Mouse (Mus musculus): ENCODE measurements around the gene Slc22a5. TPM values are rescaled to one million over a fixed set of nuclear protein-coding genes. Genes with fewer than 3 reads are reported as not detected.

Slc22a5 gene
- polyA plus RNA-seq, 1 experiment from 2014 or later = 40.5 TPM

- Histone ChIP-seq H3K27ac (ENCODE audit: low read depth, low read length) (no peak overlapping the region), H3K27me3 (replicated peaks; ENCODE audit: control insufficient read depth, insufficient read depth, low read length) (no peaks in the 10 kb centered on the region), H3K9me3 (ENCODE audit: control insufficient read depth) (no peaks in the 10 kb centered on the region), H3K36me3 (ENCODE audit: control insufficient read depth, insufficient read depth) (no peaks in the 10 kb centered on the region), H3K4me2 (replicated peaks; ENCODE audit: low read depth) (no peak overlapping the region), H3K9ac (ENCODE audit: low read depth, low read length) (no peak overlapping the region), H3K4me3 (ENCODE audit: low read depth, low read length) (no peak overlapping the region), H3K4me1 (replicated peaks; ENCODE audit: control insufficient read depth, insufficient read depth, low read length) (peaks cover 10% of the 10 kb centered on the region; the same call in 1 of the 2 replicates)
- no peak for ATAC-seq
- WGBS = 84% methylated on average over 5 of the region's 5 CpGs
- TF ChIP-seq CTCF (IDR thresholded peaks at IDR 0.05; ENCODE audit: low read depth) = no peak
Observed at GRCm38 (mm10) chr11:53837731-53838130, 53.7 kb downstream of the Slc22a5 start.

GRCm38 (mm10) chr11:53835379-53836010, 56.0 kb downstream of the Slc22a5 start:
- Histone ChIP-seq H3K4me2 (replicated peaks; ENCODE audit: low read depth) (no peak overlapping the region), H3K27me3 (replicated peaks; ENCODE audit: control insufficient read depth, insufficient read depth, low read length) (no peaks in the 10 kb centered on the region), H3K4me1 (replicated peaks; ENCODE audit: control insufficient read depth, insufficient read depth, low read length) (no peaks in the 10 kb centered on the region; the same call in 1 of the 2 replicates), H3K4me3 (ENCODE audit: low read depth, low read length) (no peak overlapping the region), H3K9ac (ENCODE audit: low read depth, low read length) (no peak overlapping the region), H3K36me3 (ENCODE audit: control insufficient read depth, insufficient read depth) (no peaks in the 10 kb centered on the region), H3K9me3 (ENCODE audit: control insufficient read depth) (no peaks in the 10 kb centered on the region), H3K27ac (ENCODE audit: low read depth, low read length) (no peak overlapping the region)
- no peak for TF ChIP-seq CTCF (IDR thresholded peaks at IDR 0.05; ENCODE audit: low read depth)
- 63% methylated on average over 4 of the region's 4 CpGs for WGBS
- ATAC-seq = no peak

GRCm38 (mm10) chr11:53825409-53825808, 66.1 kb downstream of the Slc22a5 start:
- TF ChIP-seq CTCF (IDR thresholded peaks at IDR 0.05; ENCODE audit: low read depth) = no peak
- WGBS = 77% methylated on average over 4 of the region's 4 CpGs
- no peak for ATAC-seq

GRCm38 (mm10) chr11:53821945-53822338, 69.5 kb downstream of the Slc22a5 start:
- H3K27me3 ChIP-seq (replicated peaks; ENCODE audit: control insufficient read depth, insufficient read depth, low read length) = no peaks in the 10 kb centered on the region
- no peaks in the 10 kb centered on the region for H3K9me3 ChIP-seq (ENCODE audit: control insufficient read depth)
- no peak overlapping the region for H3K9ac ChIP-seq (ENCODE audit: low read depth, low read length)
- WGBS = 69% methylated on average over 3 of the region's 3 CpGs
- TF ChIP-seq CTCF (IDR thresholded peaks at IDR 0.05; ENCODE audit: low read depth) = no peak
- H3K4me1 ChIP-seq (replicated peaks; ENCODE audit: control insufficient read depth, insufficient read depth, low read length) = 0 out of 2 replicates have a peak, but pooled peaks cover 7% of the 10 kb centered on the region
- no peak overlapping the region for H3K4me3 ChIP-seq (ENCODE audit: low read depth, low read length)
- H3K36me3 ChIP-seq (ENCODE audit: control insufficient read depth, insufficient read depth) = no peaks in the 10 kb centered on the region
- no peak for ATAC-seq
- no peak overlapping the region for H3K27ac ChIP-seq (ENCODE audit: low read depth, low read length)
- no peak overlapping the region for H3K4me2 ChIP-seq (replicated peaks; ENCODE audit: low read depth)

More at GRCm38 (mm10) chr11:53825409-53825808, 66.1 kb downstream of the Slc22a5 start:
- Histone ChIP-seq H3K4me2 (replicated peaks; ENCODE audit: low read depth) (no peak overlapping the region), H3K36me3 (ENCODE audit: control insufficient read depth, insufficient read depth) (no peaks in the 10 kb centered on the region), H3K27me3 (replicated peaks; ENCODE audit: control insufficient read depth, insufficient read depth, low read length) (no peaks in the 10 kb centered on the region), H3K9me3 (ENCODE audit: control insufficient read depth) (no peaks in the 10 kb centered on the region), H3K4me1 (replicated peaks; ENCODE audit: control insufficient read depth, insufficient read depth, low read length) (0 out of 2 replicates have a peak, but pooled peaks cover 7% of the 10 kb centered on the region), H3K4me3 (ENCODE audit: low read depth, low read length) (no peak overlapping the region), H3K9ac (ENCODE audit: low read depth, low read length) (no peak overlapping the region), H3K27ac (ENCODE audit: low read depth, low read length) (no peak overlapping the region)

GRCm38 (mm10) chr11:53821230-53821944, 70.1 kb downstream of the Slc22a5 start:
- WGBS = 81% methylated on average over 11 of the region's 11 CpGs

GRCm38 (mm10) chr11:53820516-53821170, 70.8 kb downstream of the Slc22a5 start:
- no peak for ATAC-seq
- H3K27me3 ChIP-seq (replicated peaks; ENCODE audit: control insufficient read depth, insufficient read depth, low read length) = no peaks in the 10 kb centered on the region
- no peak overlapping the region for H3K4me3 ChIP-seq (ENCODE audit: low read depth, low read length)
- H3K9ac ChIP-seq (ENCODE audit: low read depth, low read length) = no peak overlapping the region
- H3K9me3 ChIP-seq (ENCODE audit: control insufficient read depth) = no peaks in the 10 kb centered on the region
- 0 out of 2 replicates have a peak, but pooled peaks cover 7% of the 10 kb centered on the region for H3K4me1 ChIP-seq (replicated peaks; ENCODE audit: control insufficient read depth, insufficient read depth, low read length)
- no peak overlapping the region for H3K27ac ChIP-seq (ENCODE audit: low read depth, low read length)
- TF ChIP-seq CTCF (IDR thresholded peaks at IDR 0.05; ENCODE audit: low read depth) = no peak
- no peak overlapping the region for H3K4me2 ChIP-seq (replicated peaks; ENCODE audit: low read depth)
- no peaks in the 10 kb centered on the region for H3K36me3 ChIP-seq (ENCODE audit: control insufficient read depth, insufficient read depth)
- WGBS = 81% methylated on average over 13 of the region's 13 CpGs

More at GRCm38 (mm10) chr11:53821230-53821944, 70.1 kb downstream of the Slc22a5 start:
- Histone ChIP-seq H3K9me3 (ENCODE audit: control insufficient read depth) (no peaks in the 10 kb centered on the region), H3K4me2 (replicated peaks; ENCODE audit: low read depth) (no peak overlapping the region), H3K36me3 (ENCODE audit: control insufficient read depth, insufficient read depth) (no peaks in the 10 kb centered on the region), H3K9ac (ENCODE audit: low read depth, low read length) (no peak overlapping the region), H3K27ac (ENCODE audit: low read depth, low read length) (no peak overlapping the region), H3K4me3 (ENCODE audit: low read depth, low read length) (no peak overlapping the region), H3K27me3 (replicated peaks; ENCODE audit: control insufficient read depth, insufficient read depth, low read length) (no peaks in the 10 kb centered on the region), H3K4me1 (replicated peaks; ENCODE audit: control insufficient read depth, insufficient read depth, low read length) (0 out of 2 replicates have a peak, but pooled peaks cover 7% of the 10 kb centered on the region)
- no peak for ATAC-seq
- no peak for TF ChIP-seq CTCF (IDR thresholded peaks at IDR 0.05; ENCODE audit: low read depth)

Measured in intestine, postnatal 0 days (tissue).